Mouse (Mus musculus) G1E (cell line): Measurements from ENCODE around the gene Tbc1d8.

Source experiments
- CTCF ChIP-seq: IDR thresholded peaks from 2 replicates; pipeline ENCODE4 v1.5.1; 2012; ENCODE audit warnings: low read depth, low read length, inconsistent platforms, mixed read lengths
- GATA1 ChIP-seq: IDR thresholded peaks from 2 replicates; pipeline ENCODE4 v1.6.1; 2012; ENCODE audit warnings: borderline replicate concordance, low read length, inconsistent platforms, mixed read lengths
- POLR2AphosphoS5 ChIP-seq: IDR thresholded peaks from 2 replicates; pipeline ENCODE4 v1.6.1; 2012; ENCODE audit warnings: low read depth, low read length, inconsistent platforms; ENCODE audit not compliant: insufficient replicate concordance

GRCm38 (mm10) chr1:39478896-39479200 is 293 bp upstream of the Tbc1d8 start:
- TF ChIP-seq CTCF (no peak), GATA1 (no peak), POLR2AphosphoS5 (no peak)
